Mouse (Mus musculus) CH12.LX (cell line): ENCODE results near the gene Clmp. TPM values are rescaled to one million over a fixed set of nuclear protein-coding genes. Genes with fewer than 3 reads are reported as not detected.

Experiments
- DNase-seq: peaks from one replicate; pipeline ENCODE4 v3.0.0-alpha.2; 2013; ENCODE audit errors: extremely low read depth
- H3K27ac ChIP-seq: 2 replicates; pipeline ENCODE4 v1.5.1; 2012; ENCODE audit warnings: low read depth, mild to moderate bottlenecking, control low read depth, moderate library complexity; ENCODE audit not compliant: insufficient read depth
- H3K27me3 ChIP-seq: replicated peaks from 2 replicates; pipeline ENCODE3; 2012; ENCODE audit warnings: inconsistent platforms
- H3K36me3 ChIP-seq, 2 experiments: replicated peaks in 1 of 2; 2 replicates each; pipeline versions ENCODE3 to v1.6.1; 2012; ENCODE audit warnings: inconsistent platforms in 1 of 2, low read length in 1 of 2, mild to moderate bottlenecking in 1 of 2, mixed read lengths in 1 of 2, moderate library complexity in 1 of 2; ENCODE audit not compliant: control insufficient read depth in 1 of 2, insufficient read depth in 1 of 2
- H3K4me1 ChIP-seq, 2 experiments: 2 replicates each; pipeline ENCODE4 v1.6.1; 2012; ENCODE audit warnings: inconsistent platforms in 1 of 2, moderate library complexity in 1 of 2; ENCODE audit not compliant: insufficient read depth in 2 of 2, control insufficient read depth in 1 of 2
- H3K4me2 ChIP-seq: 2 replicates; pipeline ENCODE4 v1.6.1; 2012; ENCODE audit warnings: low read depth, mild to moderate bottlenecking, control low read depth; ENCODE audit not compliant: poor library complexity, insufficient read depth, severe bottlenecking
- H3K4me3 ChIP-seq, 3 experiments: fragments of 150-350 bp in 1 of 3; sonication (generic) in 1 of 3; replicated peaks in 1 of 3; 2 replicates each; pipeline versions ENCODE3 to v1.5.1; 2011 to 2012; ENCODE audit warnings: low read depth in 2 of 3, low read length in 2 of 3, mild to moderate bottlenecking in 2 of 3, moderate library complexity in 2 of 3, control low read depth in 1 of 3, improper control_type of control experiment in 1 of 3, inconsistent platforms in 1 of 3, mixed read lengths in 1 of 3; ENCODE audit not compliant: poor library complexity in 1 of 3
- H3K79me2 ChIP-seq: replicated peaks from 2 replicates; pipeline ENCODE4 v1.6.1; 2012; ENCODE audit warnings: mild to moderate bottlenecking, moderate library complexity; ENCODE audit not compliant: control insufficient read depth, poor library complexity, insufficient read depth, severe bottlenecking; ENCODE audit errors: extremely low read depth
- H3K9ac ChIP-seq: 2 replicates; pipeline ENCODE4 v1.6.1; 2012; ENCODE audit warnings: low read depth, mild to moderate bottlenecking, control low read depth, moderate library complexity; ENCODE audit not compliant: insufficient read depth
- H3K9me3 ChIP-seq: replicated peaks from 2 replicates; pipeline ENCODE3; 2012; ENCODE audit warnings: low read length, inconsistent platforms, mixed read lengths
- BHLHE40 ChIP-seq: IDR thresholded peaks from 2 replicates; pipeline ENCODE4 v1.6.1; 2011; ENCODE audit warnings: mild to moderate bottlenecking, low read depth, low read length, improper control_type of control experiment
- CTCF ChIP-seq, 2 experiments: IDR thresholded peaks in 1 of 2; conservative IDR thresholded peaks in 1 of 2; 2 replicates each; pipeline ENCODE4 v1.5.1; 2011 to 2012; ENCODE audit warnings: low read depth in 2 of 2, low read length in 2 of 2, improper control_type of control experiment in 1 of 2, inconsistent platforms in 1 of 2, mild to moderate bottlenecking in 1 of 2, moderate library complexity in 1 of 2
- ELF1 ChIP-seq: IDR thresholded peaks from 2 replicates; pipeline ENCODE4 v1.6.1; 2014; ENCODE audit warnings: low read depth, mild to moderate bottlenecking, inconsistent platforms, low read length, improper control_type of control experiment
- ETS1 ChIP-seq: conservative IDR thresholded peaks from 2 replicates; pipeline ENCODE4 v1.6.1; 2012; ENCODE audit warnings: low read depth, mild to moderate bottlenecking, inconsistent platforms, low read length, improper control_type of control experiment, moderate library complexity
- GABPA ChIP-seq: IDR thresholded peaks from 2 replicates; pipeline ENCODE4 v1.6.1; 2012; ENCODE audit warnings: low read depth, low read length, improper control_type of control experiment, inconsistent platforms; ENCODE audit not compliant: insufficient replicate concordance
- KAT2A ChIP-seq: IDR thresholded peaks from 2 replicates; pipeline ENCODE4 v1.6.1; 2012; ENCODE audit warnings: low read length, improper control_type of control experiment, inconsistent platforms; ENCODE audit not compliant: insufficient replicate concordance
- MAFK ChIP-seq: IDR thresholded peaks from 2 replicates; pipeline ENCODE4 v1.6.1; 2011; ENCODE audit warnings: low read length, improper control_type of control experiment; ENCODE audit not compliant: insufficient replicate concordance
- MAX ChIP-seq: IDR thresholded peaks from 2 replicates; pipeline ENCODE4 v1.6.1; 2011; ENCODE audit warnings: low read length, improper control_type of control experiment
- MAZ ChIP-seq: IDR thresholded peaks from 2 replicates; pipeline ENCODE4 v1.6.1; 2012; ENCODE audit warnings: low read depth, mild to moderate bottlenecking, inconsistent platforms, low read length, improper control_type of control experiment, moderate library complexity
- MEF2A ChIP-seq: IDR thresholded peaks from 2 replicates; pipeline ENCODE4 v1.6.1; 2014; ENCODE audit warnings: low read depth, mild to moderate bottlenecking, inconsistent platforms, low read length, improper control_type of control experiment, borderline replicate concordance
- MYC ChIP-seq: IDR thresholded peaks from 2 replicates; pipeline ENCODE4 v1.6.1; 2011; ENCODE audit warnings: low read depth, mild to moderate bottlenecking, improper control_type of control experiment, low read length
- NELFE ChIP-seq: IDR thresholded peaks from 2 replicates; pipeline ENCODE4 v1.6.1; 2011; ENCODE audit warnings: low read depth, low read length, improper control_type of control experiment
- NRF1 ChIP-seq: IDR thresholded peaks from 2 replicates; pipeline ENCODE4 v1.6.1; 2014; ENCODE audit warnings: low read depth, mild to moderate bottlenecking, inconsistent platforms, low read length, improper control_type of control experiment, moderate library complexity
- PAX5 ChIP-seq: IDR thresholded peaks from 2 replicates; pipeline ENCODE4 v1.6.1; 2012; ENCODE audit warnings: low read length, inconsistent platforms, mixed read lengths
- POLR2A ChIP-seq: IDR thresholded peaks from 2 replicates; pipeline ENCODE4 v1.6.1; 2011; ENCODE audit warnings: low read depth, mild to moderate bottlenecking, improper control_type of control experiment, low read length
- RAD21 ChIP-seq: IDR thresholded peaks from 2 replicates; pipeline ENCODE4 v1.6.1; 2011; ENCODE audit warnings: low read depth, mild to moderate bottlenecking, low read length, improper control_type of control experiment, moderate library complexity
- SMC3 ChIP-seq: IDR thresholded peaks from 2 replicates; pipeline ENCODE4 v1.6.1; 2011; ENCODE audit warnings: low read depth, low read length, improper control_type of control experiment
- TBP ChIP-seq: conservative IDR thresholded peaks from 2 replicates; pipeline ENCODE4 v1.6.1; 2011; ENCODE audit warnings: low read depth, low read length, improper control_type of control experiment
- USF2 ChIP-seq: conservative IDR thresholded peaks from 2 replicates; pipeline ENCODE4 v1.6.1; 2011; ENCODE audit warnings: low read depth, low read length, improper control_type of control experiment
- ZC3H11A ChIP-seq: IDR thresholded peaks from 2 replicates; pipeline ENCODE4 v1.6.1; 2012; ENCODE audit warnings: low read depth, mild to moderate bottlenecking, inconsistent platforms, low read length, improper control_type of control experiment
- ZKSCAN1 ChIP-seq: IDR thresholded peaks from 2 replicates; pipeline ENCODE4 v1.6.1; 2012; ENCODE audit warnings: low read depth, inconsistent platforms, low read length, improper control_type of control experiment, borderline replicate concordance
- ZNF384 ChIP-seq: IDR thresholded peaks from 2 replicates; pipeline ENCODE4 v1.6.1; 2012; ENCODE audit warnings: low read depth, low read length, improper control_type of control experiment, inconsistent platforms
- dilution Hi-C: fragments of 300-500 bp; cut with MboI; formaldehyde crosslinking; loops from 2 replicates; pipeline ENCODE4 v1.14.3; 2020; ENCODE audit warnings: low sequenced_read_pairs; ENCODE audit not compliant: extremely low pct_unique_long_range_greater_than_20kb, extremely low pct_ligation_motif_present
- in situ Hi-C: fragments of 300-500 bp; cut with MboI; formaldehyde crosslinking; loops from 3 replicates; pipeline ENCODE4 v1.14.3; 2019; ENCODE audit warnings: low sequenced_read_pairs, low pct_ligation_motif_present, low pct_unique_long_range_greater_than_20kb, mixed read lengths
- polyA plus RNA-seq: library from polyadenylated mRNA; unstranded; fragments of >175 nt; gene quantifications from 2 replicates; pipeline ENCODE4 v1.2.1, GENCODE M21; 2012; ENCODE audit warnings: low read depth; ENCODE audit not compliant: insufficient read length
- total RNA-seq, 2 experiments: library from RNA; depleted of rRNA; stranded (reverse); fragments of 300-350 nt in 1 of 2; fragments of >200 nt in 1 of 2; gene quantifications; 2 replicates each; pipeline ENCODE4 v1.2.3; 2012 to 2014

Gene Clmp
- total and polyA plus RNA-seq, 3 experiments = not detected

DNA sequence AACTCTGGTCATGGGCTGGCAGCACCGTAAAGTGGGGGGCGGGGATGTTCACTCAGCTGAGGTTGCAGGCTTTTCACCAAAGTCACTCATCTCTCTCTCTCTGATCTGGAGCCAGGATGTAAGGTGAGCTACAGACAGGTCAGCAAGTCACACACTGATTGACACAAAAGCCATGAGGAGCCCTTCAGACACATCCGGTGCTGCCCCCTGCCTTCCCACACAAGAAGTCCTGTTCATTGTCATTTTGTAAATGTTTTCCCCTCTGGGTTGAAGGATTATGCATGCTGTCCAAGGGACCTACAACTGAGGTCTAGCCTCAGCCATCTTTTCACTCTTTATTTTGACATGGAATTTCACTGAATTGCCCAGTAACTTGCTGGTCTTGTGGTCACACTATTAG lies 66.0 kb downstream of the Clmp start:
- no peak overlapping the region for H3K4me2 ChIP-seq
- H3K79me2 ChIP-seq = no peaks in the 10 kb centered on the region
- peaks cover 8% of the 10 kb centered on the region for H3K27me3 ChIP-seq
- no peaks in the 10 kb centered on the region for H3K36me3 ChIP-seq
- no peak for DNase-seq
- no peak overlapping the region for H3K9ac ChIP-seq
- TF ChIP-seq MAX (no peak), RAD21 (peak; percentile 48), CTCF (conservative IDR thresholded peaks at IDR 0.05 in 1 of 2, IDR thresholded peaks at IDR 0.05 in 1 of 2; ENCODE audit: low read depth in 2 of 2, low read length in 2 of 2) (peak in 1 of 2 experiments; percentile 57; a peak in 2 of 4 replicates), SMC3 (peak; percentile 50), POLR2A (no peak), GABPA (no peak)
- no peak overlapping the region for H3K4me3 ChIP-seq
- peaks cover 0 to 9% of the 10 kb centered on the region in 2 experiments; a peak in 1 of 4 replicates for H3K4me1 ChIP-seq
- H3K27ac ChIP-seq = no peak overlapping the region
- in situ Hi-C loops = loop anchor here (25.0 kb wide), 1 partner anchor 339 kb away; no protein-coding TSS in a partner anchor
- dilution Hi-C loops = no loop called here
- H3K9me3 ChIP-seq = no peaks in the 10 kb centered on the region

DNA sequence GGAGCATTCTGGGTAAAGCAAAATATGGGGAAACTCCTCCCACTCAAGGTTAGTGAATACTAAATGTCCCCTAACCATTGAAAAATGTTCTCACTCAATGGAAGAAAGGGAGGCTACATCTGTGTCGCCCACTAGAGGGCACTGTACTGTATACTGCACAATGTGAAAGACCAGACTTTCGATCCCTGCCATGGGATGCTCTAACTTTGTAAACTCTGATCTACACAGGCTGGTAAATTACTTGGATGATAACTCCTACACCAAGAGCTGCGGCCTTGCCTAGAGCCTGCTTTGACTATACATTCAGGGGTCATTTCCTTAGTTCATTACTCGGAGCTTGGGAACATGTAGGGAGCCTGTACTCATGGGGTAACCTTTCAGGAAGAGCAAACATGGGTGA lies 70.6 kb downstream of the Clmp start:
- Histone ChIP-seq H3K27me3 (no peaks in the 10 kb centered on the region), H3K27ac (0 out of 2 replicates have a peak overlapping the region, but pooled peaks have one; percentile 17), H3K9me3 (no peaks in the 10 kb centered on the region), H3K79me2 (no peaks in the 10 kb centered on the region), H3K9ac (peak overlapping the region; percentile 43; the same call in 1 of the 2 replicates), H3K36me3 (no peaks in the 10 kb centered on the region), H3K4me1 (peaks cover 0 to 21% of the 10 kb centered on the region in 2 experiments; a peak in 2 of 4 replicates), H3K4me2 (peak overlapping the region; percentile 76), H3K4me3 (peak overlapping the region; percentile 47 to 60 (median 53))
- TF ChIP-seq MAX (0 out of 2 replicates have a peak, but pooled peaks have one; percentile 14), CTCF (conservative IDR thresholded peaks at IDR 0.05 in 1 of 2, IDR thresholded peaks at IDR 0.05 in 1 of 2; ENCODE audit: low read depth in 2 of 2, low read length in 2 of 2) (peak; percentile 84 to 93), MEF2A (0 out of 2 replicates have a peak, but pooled peaks have one; percentile 24), RAD21 (peak; percentile 29), SMC3 (peak; percentile 48), ZKSCAN1 (no peak), MYC (no peak), POLR2A (no peak), MAZ (peak; percentile 36; the same call in 1 of the 2 replicates), NRF1 (no peak)
- dilution Hi-C loops = no loop called here
- peak; percentile 95 for DNase-seq
- in situ Hi-C loops = loop anchor here (5.0 to 25.0 kb wide), 3 partner anchors 46 to 344 kb away; partner anchors contain the start of gene Hspa8

DNA sequence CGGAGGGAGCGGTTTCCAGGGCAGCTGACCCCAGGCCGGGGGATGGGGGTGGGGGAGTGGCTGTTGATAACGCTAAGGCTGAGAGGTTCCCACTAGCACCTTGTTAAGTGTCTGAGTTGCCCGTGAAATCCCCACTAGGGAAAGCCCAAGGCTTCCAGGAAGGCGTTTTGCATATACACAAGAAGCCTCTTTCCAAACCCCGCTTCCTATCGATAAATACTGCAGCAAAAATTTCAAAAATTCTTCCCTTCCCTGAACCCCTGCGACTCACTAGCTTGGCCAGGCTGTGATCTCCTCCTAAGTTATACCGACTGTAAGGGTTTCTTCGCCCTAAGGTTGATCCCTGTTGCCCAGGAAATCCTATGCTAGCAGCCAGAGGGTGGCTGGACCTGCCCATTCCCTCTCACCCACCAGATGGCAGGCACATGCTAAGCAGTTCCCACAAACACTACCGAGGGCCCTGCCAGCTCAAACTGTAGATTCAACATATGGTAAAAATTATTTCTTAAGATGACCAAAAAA lies 71.4 kb downstream of the Clmp start:
- in situ Hi-C loops = loop anchor here (5.0 to 25.0 kb wide), 3 partner anchors 45 to 345 kb away; partner anchors contain the start of gene Hspa8
- peak; percentile 42 for DNase-seq
- dilution Hi-C loops = no loop called here
- peaks cover 0 to 24% of the 10 kb centered on the region in 2 experiments; a peak in 2 of 4 replicates for H3K4me1 ChIP-seq
- no peaks in the 10 kb centered on the region for H3K9me3 ChIP-seq
- H3K27ac ChIP-seq = peak overlapping the region; percentile 40; the same call in 1 of the 2 replicates
- peak overlapping the region; percentile 43 to 53 (median 47) for H3K4me3 ChIP-seq
- peak overlapping the region; percentile 43 for H3K9ac ChIP-seq
- no peaks in the 10 kb centered on the region for H3K36me3 ChIP-seq
- no peaks in the 10 kb centered on the region for H3K79me2 ChIP-seq
- H3K27me3 ChIP-seq = no peaks in the 10 kb centered on the region
- H3K4me2 ChIP-seq = peak overlapping the region; percentile 76
- no peak for TF ChIP-seq ZC3H11A
- TF ChIP-seq BHLHE40 = no peak
- no peak for TF ChIP-seq USF2
- 0 out of 2 replicates have a peak, but pooled peaks have one; percentile 33 for TF ChIP-seq MAX
- TF ChIP-seq ZKSCAN1 = no peak
- no peak; the same call in 1 of the 2 replicates for TF ChIP-seq SMC3
- no peak for TF ChIP-seq ZNF384
- no peak for TF ChIP-seq MAFK
- TF ChIP-seq NELFE = no peak
- TF ChIP-seq MYC = no peak
- TF ChIP-seq PAX5 = no peak
- 0 out of 2 replicates have a peak, but pooled peaks have one; percentile 7 for TF ChIP-seq ELF1
- 0 out of 2 replicates have a peak, but pooled peaks have one; percentile 31 for TF ChIP-seq TBP
- no peak for TF ChIP-seq MEF2A
- no peak for TF ChIP-seq POLR2A
- no peak for TF ChIP-seq GABPA
- TF ChIP-seq ETS1 = peak; percentile 41
- no peak for TF ChIP-seq KAT2A
